Mouse (Mus musculus) inflammation-experienced regulatory T-cells, adult 16 weeks (primary cell): ENCODE data around the gene Wdr95. TPM values are rescaled to one million over a fixed set of nuclear protein-coding genes. Genes with fewer than 3 reads are reported as not detected.

ENCODE experiments used
- polyA plus RNA-seq: library from polyadenylated mRNA; unstranded; fragments of 100-300 nt; shearing (Covaris generic); gene quantifications from one replicate; pipeline ENCODE4 v1.2.1, GENCODE M21; 2017

Wdr95 gene
- not detected for polyA plus RNA-seq

GRCm38 (mm10) chr5:149527999-149528729, at the start of gene Wdr95:
TSS of gene Wdr95 (plus strand) at chr5:149528679.

GRCm38 (mm10) chr5:149636075-149636920, 107.8 kb downstream of the Wdr95 start, which contains the start of gene Hsph1:
TSS of gene Hsph1 (minus strand) at chr5:149636376.

Other genes starting within 250 kb of the Wdr95 start
- 2.9 TPM for gene Medag, start 116.9 kb upstream of the Wdr95 start, polyA plus RNA-seq
- not detected for gene Tex26, start 89.0 kb upstream of the Wdr95 start, polyA plus RNA-seq
- 95.9 TPM for gene Hsph1, start 107.7 kb downstream of the Wdr95 start, polyA plus RNA-seq
- gene B3glct, start 149.6 kb downstream of the Wdr95 start, polyA plus RNA-seq, result 3.4 TPM